Mouse (Mus musculus) heart, embryonic 12.5 days (tissue): Measurements from ENCODE around the gene Rusc2. TPM values are rescaled to one million over a fixed set of nuclear protein-coding genes. Genes with fewer than 3 reads are reported as not detected.

Experiments
- ATAC-seq: fragments of 200-750 bp; cut with Nextera tagmentation; 2 replicates; pipeline ENCODE4 v1.8.0; 2017; ENCODE audit warnings: moderate TSS enrichment, moderate library complexity; ENCODE audit not compliant: insufficient number of reproducible peaks, low FRiP score
- H3K27ac ChIP-seq: fragments of 300-500 bp; sonication (generic); 2 replicates; pipeline ENCODE4 v1.5.1; 2016; ENCODE audit warnings: mild to moderate bottlenecking, moderate library complexity; ENCODE audit not compliant: poor library complexity, severe bottlenecking
- H3K27me3 ChIP-seq: fragments of 300-500 bp; sonication (generic); replicated peaks from 2 replicates; pipeline ENCODE4 v1.6.1; 2016; ENCODE audit warnings: mild to moderate bottlenecking, moderate library complexity
- H3K36me3 ChIP-seq: fragments of 300-500 bp; sonication (generic); 2 replicates; pipeline ENCODE4 v1.6.1; 2016; ENCODE audit warnings: mild to moderate bottlenecking, moderate library complexity
- H3K4me1 ChIP-seq: fragments of 300-500 bp; sonication (generic); replicated peaks from 2 replicates; pipeline ENCODE4 v1.6.1; 2016; ENCODE audit warnings: mild to moderate bottlenecking
- H3K4me2 ChIP-seq: fragments of 300-500 bp; sonication (generic); 2 replicates; pipeline ENCODE4 v1.6.1; 2016; ENCODE audit warnings: mild to moderate bottlenecking, moderate library complexity
- H3K4me3 ChIP-seq: fragments of 300-500 bp; sonication (generic); 2 replicates; pipeline ENCODE4 v1.5.1; 2016; ENCODE audit warnings: mild to moderate bottlenecking
- H3K9ac ChIP-seq: fragments of 300-500 bp; sonication (generic); 2 replicates; pipeline ENCODE4 v1.6.1; 2016; ENCODE audit warnings: mild to moderate bottlenecking, moderate library complexity
- H3K9me3 ChIP-seq: fragments of 300-500 bp; sonication (generic); replicated peaks from 2 replicates; pipeline ENCODE4 v1.6.1; 2016; ENCODE audit warnings: mild to moderate bottlenecking, moderate library complexity
- WGBS: fragments of 180-500 bp; shearing (Covaris S2); methylation state at CpG from one replicate; pipeline ENCODE4 v1.1.7; 2016; 5-methylcytosine and 5-hydroxymethylcytosine counted together
- polyA plus RNA-seq: library from polyadenylated mRNA; unstranded; fragments of >200 nt; fragmentation: Nextera tagmentation; extraction: Ambion mirVana; gene quantifications from 2 replicates; pipeline ENCODE4 v1.2.1, GENCODE M21; 2016

Rusc2 gene
- polyA plus RNA-seq, 1 experiment from 2014 or later: 14.1 TPM

DNA sequence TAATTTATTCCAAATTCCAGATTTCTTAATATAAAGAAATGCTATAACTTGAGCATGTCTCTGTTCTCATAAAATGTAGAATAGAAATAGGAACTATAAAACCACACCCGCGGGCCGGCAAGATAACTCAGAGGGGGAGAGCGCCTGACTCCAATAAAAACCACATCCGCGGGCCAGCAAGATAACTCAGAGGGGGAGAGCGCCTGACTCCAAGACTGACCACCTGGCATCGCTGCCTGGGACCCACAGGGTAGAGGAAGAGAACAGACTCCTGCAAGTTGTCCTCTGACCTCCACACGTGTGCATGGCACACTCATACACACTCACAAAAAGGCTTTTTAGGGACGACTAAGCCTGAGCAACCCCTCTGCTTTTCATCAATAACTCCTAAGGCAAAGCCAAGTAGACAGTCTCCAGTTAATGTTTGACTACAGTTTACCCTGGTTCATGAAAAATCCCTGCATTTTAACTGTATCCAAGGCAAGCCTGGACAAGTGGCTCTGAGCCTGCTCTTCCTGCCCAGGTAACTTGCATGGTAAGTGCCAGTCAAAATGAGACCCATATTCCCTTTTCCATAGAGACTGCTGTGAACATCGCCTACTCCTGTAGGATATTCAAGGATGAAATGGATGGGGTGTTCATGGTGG lies 16.7 kb upstream of the Rusc2 start:
- no peak for ATAC-seq
- H3K27ac ChIP-seq: no peak overlapping the region
- H3K27me3 ChIP-seq: peaks cover 11% of the 10 kb centered on the region; the same call in 1 of the 2 replicates
- H3K9ac ChIP-seq: no peak overlapping the region
- 0 out of 2 replicates have a peak, but pooled peaks cover 3% of the 10 kb centered on the region for H3K9me3 ChIP-seq
- H3K4me2 ChIP-seq: no peak overlapping the region
- no peaks in the 10 kb centered on the region for H3K36me3 ChIP-seq
- no peaks in the 10 kb centered on the region for H3K4me1 ChIP-seq
- no peak overlapping the region for H3K4me3 ChIP-seq
- WGBS: 75% methylated on average over 11 of the region's 11 CpGs

- no peaks in the 10 kb centered on the region for H3K36me3 ChIP-seq
- 70% methylated on average over 5 of the region's 5 CpGs for WGBS
- no peak overlapping the region for H3K4me2 ChIP-seq
- H3K9me3 ChIP-seq: no peaks in the 10 kb centered on the region
- no peaks in the 10 kb centered on the region for H3K4me1 ChIP-seq
- H3K4me3 ChIP-seq: no peak overlapping the region
- H3K27me3 ChIP-seq: peaks cover 17% of the 10 kb centered on the region
- H3K27ac ChIP-seq: no peak overlapping the region
- no peak for ATAC-seq
- no peak overlapping the region for H3K9ac ChIP-seq
Observed at GRCm38 (mm10) chr4:43367295-43367694, 14.5 kb upstream of the Rusc2 start.

GRCm38 (mm10) chr4:43367787-43368186 lies 14.0 kb upstream of the Rusc2 start:
- Histone ChIP-seq H3K27ac (no peak overlapping the region), H3K4me3 (no peak overlapping the region), H3K4me1 (no peaks in the 10 kb centered on the region), H3K36me3 (no peaks in the 10 kb centered on the region), H3K4me2 (no peak overlapping the region), H3K27me3 (peaks cover 17% of the 10 kb centered on the region), H3K9me3 (no peaks in the 10 kb centered on the region), H3K9ac (no peak overlapping the region)
- no peak for ATAC-seq
- 87% methylated on average over 9 of the region's 9 CpGs for WGBS

DNA sequence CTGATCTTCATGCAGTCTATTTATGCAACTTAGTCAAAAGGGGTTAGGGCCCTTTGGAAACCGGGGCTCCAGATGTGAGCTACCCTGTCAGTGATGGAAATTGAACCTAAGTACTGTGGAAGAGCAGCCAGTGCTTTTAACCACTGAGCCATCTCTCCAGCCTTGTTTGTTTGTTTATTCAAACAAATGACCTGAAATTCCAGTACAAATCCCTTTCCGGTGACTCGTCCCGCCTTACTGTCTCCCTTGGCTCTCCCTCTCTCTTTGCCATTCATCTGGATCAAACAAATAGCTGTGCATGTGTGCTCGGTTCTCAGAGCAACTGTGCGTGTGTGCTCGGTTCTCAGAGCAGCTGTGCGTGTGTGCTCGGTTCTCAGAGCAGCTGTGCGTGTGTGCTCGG lies 10.4 kb upstream of the Rusc2 start:
- peaks cover 17% of the 10 kb centered on the region for H3K27me3 ChIP-seq
- H3K4me2 ChIP-seq: no peak overlapping the region
- ATAC-seq: no peak
- H3K9me3 ChIP-seq: no peaks in the 10 kb centered on the region
- no peak overlapping the region for H3K27ac ChIP-seq
- no peaks in the 10 kb centered on the region for H3K4me1 ChIP-seq
- H3K4me3 ChIP-seq: no peak overlapping the region
- no peak overlapping the region for H3K9ac ChIP-seq
- no peaks in the 10 kb centered on the region for H3K36me3 ChIP-seq
- 68% methylated on average over 11 of the region's 11 CpGs for WGBS

- peaks cover 17% of the 10 kb centered on the region for H3K27me3 ChIP-seq
Observed at GRCm38 (mm10) chr4:43372155-43372554, 9.6 kb upstream of the Rusc2 start.

GRCm38 (mm10) chr4:43374266-43374665 lies 7.5 kb upstream of the Rusc2 start:
- Histone ChIP-seq H3K4me1 (no peaks in the 10 kb centered on the region), H3K4me3 (no peak overlapping the region), H3K9ac (no peak overlapping the region), H3K36me3 (no peaks in the 10 kb centered on the region), H3K9me3 (no peaks in the 10 kb centered on the region), H3K27ac (no peak overlapping the region), H3K27me3 (peaks cover 13% of the 10 kb centered on the region), H3K4me2 (no peak overlapping the region)
- ATAC-seq: no peak
- 47% methylated on average over 4 of the region's 4 CpGs for WGBS

More at GRCm38 (mm10) chr4:43372155-43372554, 9.6 kb upstream of the Rusc2 start:
- H3K36me3 ChIP-seq: no peaks in the 10 kb centered on the region
- no peak for ATAC-seq
- no peaks in the 10 kb centered on the region for H3K4me1 ChIP-seq
- H3K4me2 ChIP-seq: no peak overlapping the region
- H3K9ac ChIP-seq: no peak overlapping the region
- no peak overlapping the region for H3K27ac ChIP-seq
- 54% methylated on average over 4 of the region's 4 CpGs for whole genome bisulfite sequencing
- H3K9me3 ChIP-seq: no peaks in the 10 kb centered on the region
- H3K4me3 ChIP-seq: no peak overlapping the region

GRCm38 (mm10) chr4:43379601-43380000 lies 2.2 kb upstream of the Rusc2 start:
- Histone ChIP-seq H3K36me3 (no peaks in the 10 kb centered on the region), H3K27ac (no peak overlapping the region), H3K4me1 (peaks cover 15% of the 10 kb centered on the region), H3K9ac (no peak overlapping the region), H3K4me2 (no peak overlapping the region), H3K27me3 (peaks cover 10% of the 10 kb centered on the region), H3K4me3 (no peak overlapping the region), H3K9me3 (no peaks in the 10 kb centered on the region)
- ATAC-seq: no peak
- 87% methylated on average over 6 of the region's 6 CpGs for WGBS

- H3K9me3 ChIP-seq: no peaks in the 10 kb centered on the region
- peak overlapping the region; percentile 72 for H3K4me3 ChIP-seq
- no peaks in the 10 kb centered on the region for H3K36me3 ChIP-seq
- no peak for ATAC-seq
- peak overlapping the region; percentile 84 for H3K9ac ChIP-seq
- peak overlapping the region; percentile 82 for H3K4me2 ChIP-seq
- WGBS: 57% methylated on average over 10 of the region's 10 CpGs
- no peak overlapping the region for H3K27ac ChIP-seq
- H3K27me3 ChIP-seq: peaks cover 10% of the 10 kb centered on the region
- peaks cover 15% of the 10 kb centered on the region for H3K4me1 ChIP-seq
Observed at GRCm38 (mm10) chr4:43380951-43381350, 828 bp upstream of the Rusc2 start.

DNA sequence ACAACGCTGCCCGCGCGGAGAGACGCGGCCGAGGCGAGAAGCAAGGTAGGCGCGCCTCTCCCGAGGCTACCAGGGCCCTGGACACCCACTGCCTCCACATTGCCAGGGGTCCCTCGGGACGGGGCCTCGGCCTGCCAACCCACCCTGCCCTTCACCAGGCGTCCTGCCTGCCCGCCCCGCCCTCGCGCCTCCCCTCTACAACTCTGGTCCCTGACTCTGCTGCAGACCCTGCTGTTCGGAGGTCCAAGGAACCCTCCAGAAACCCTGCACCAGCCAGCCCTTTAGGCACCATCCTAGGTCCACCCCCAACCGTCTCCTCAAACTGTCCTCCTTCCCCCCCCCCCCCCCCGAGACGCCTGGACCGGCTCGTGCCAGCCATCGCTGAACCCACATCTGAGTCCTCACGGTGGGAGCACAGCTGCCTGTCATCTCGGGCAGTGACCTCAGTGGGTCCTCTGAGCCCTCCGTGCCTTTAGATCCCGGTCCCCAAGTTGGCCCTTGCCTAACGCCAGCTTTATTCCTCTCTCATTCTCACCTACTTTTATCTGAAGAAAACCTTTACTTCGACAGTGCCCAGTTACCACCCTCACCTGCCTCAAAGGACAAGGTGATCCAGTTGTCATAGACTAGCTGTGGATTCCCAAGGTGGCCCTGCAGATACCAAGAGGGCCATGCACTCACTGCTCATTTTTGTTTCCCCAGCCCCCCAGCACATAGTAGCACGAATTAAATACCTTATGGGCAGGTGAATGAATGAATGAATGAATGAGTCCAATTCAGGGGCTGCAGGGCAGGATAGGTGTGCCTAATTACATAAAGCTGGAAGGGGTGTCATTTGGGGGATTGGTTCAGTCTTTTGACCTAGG lies 609 bp downstream of the Rusc2 start:
- peaks cover 10% of the 10 kb centered on the region for H3K27me3 ChIP-seq
- H3K4me3 ChIP-seq: peak overlapping the region; percentile 72
- no peak overlapping the region for H3K27ac ChIP-seq
- H3K36me3 ChIP-seq: no peaks in the 10 kb centered on the region
- ATAC-seq: peak; percentile 69
- peak overlapping the region; percentile 82 for H3K4me2 ChIP-seq
- WGBS: 6% methylated on average over 30 of the region's 33 CpGs
- peak overlapping the region; percentile 84 for H3K9ac ChIP-seq
- H3K9me3 ChIP-seq: no peaks in the 10 kb centered on the region
- peaks cover 15% of the 10 kb centered on the region for H3K4me1 ChIP-seq

- Histone ChIP-seq H3K4me2 (peak overlapping the region; percentile 37; the same call in 1 of the 2 replicates), H3K36me3 (no peaks in the 10 kb centered on the region), H3K27ac (no peak overlapping the region), H3K9ac (no peak overlapping the region), H3K9me3 (no peaks in the 10 kb centered on the region), H3K4me1 (peaks cover 15% of the 10 kb centered on the region), H3K4me3 (no peak overlapping the region), H3K27me3 (peaks cover 10% of the 10 kb centered on the region)
- WGBS: 66% methylated on average over 11 of the region's 11 CpGs
- no peak for ATAC-seq
Observed at GRCm38 (mm10) chr4:43383246-43384082, 1.7 kb downstream of the Rusc2 start.

GRCm38 (mm10) chr4:43384083-43384460 lies 2.3 kb downstream of the Rusc2 start:
- H3K4me3 ChIP-seq: no peak overlapping the region
- 84% methylated on average over 5 of the region's 5 CpGs for WGBS
- H3K4me2 ChIP-seq: no peak overlapping the region
- peaks cover 10% of the 10 kb centered on the region for H3K27me3 ChIP-seq
- H3K9ac ChIP-seq: no peak overlapping the region
- no peaks in the 10 kb centered on the region for H3K9me3 ChIP-seq
- H3K36me3 ChIP-seq: no peaks in the 10 kb centered on the region
- H3K27ac ChIP-seq: no peak overlapping the region
- H3K4me1 ChIP-seq: peaks cover 17% of the 10 kb centered on the region
- no peak for ATAC-seq
